Mouse (Mus musculus): ENCODE measurements around the gene Osbpl7. TPM values are rescaled to one million over a fixed set of nuclear protein-coding genes. Genes with fewer than 3 reads are reported as not detected.

Osbpl7 gene
- polyA plus RNA-seq, 1 experiment, result 9.1 TPM

DNA sequence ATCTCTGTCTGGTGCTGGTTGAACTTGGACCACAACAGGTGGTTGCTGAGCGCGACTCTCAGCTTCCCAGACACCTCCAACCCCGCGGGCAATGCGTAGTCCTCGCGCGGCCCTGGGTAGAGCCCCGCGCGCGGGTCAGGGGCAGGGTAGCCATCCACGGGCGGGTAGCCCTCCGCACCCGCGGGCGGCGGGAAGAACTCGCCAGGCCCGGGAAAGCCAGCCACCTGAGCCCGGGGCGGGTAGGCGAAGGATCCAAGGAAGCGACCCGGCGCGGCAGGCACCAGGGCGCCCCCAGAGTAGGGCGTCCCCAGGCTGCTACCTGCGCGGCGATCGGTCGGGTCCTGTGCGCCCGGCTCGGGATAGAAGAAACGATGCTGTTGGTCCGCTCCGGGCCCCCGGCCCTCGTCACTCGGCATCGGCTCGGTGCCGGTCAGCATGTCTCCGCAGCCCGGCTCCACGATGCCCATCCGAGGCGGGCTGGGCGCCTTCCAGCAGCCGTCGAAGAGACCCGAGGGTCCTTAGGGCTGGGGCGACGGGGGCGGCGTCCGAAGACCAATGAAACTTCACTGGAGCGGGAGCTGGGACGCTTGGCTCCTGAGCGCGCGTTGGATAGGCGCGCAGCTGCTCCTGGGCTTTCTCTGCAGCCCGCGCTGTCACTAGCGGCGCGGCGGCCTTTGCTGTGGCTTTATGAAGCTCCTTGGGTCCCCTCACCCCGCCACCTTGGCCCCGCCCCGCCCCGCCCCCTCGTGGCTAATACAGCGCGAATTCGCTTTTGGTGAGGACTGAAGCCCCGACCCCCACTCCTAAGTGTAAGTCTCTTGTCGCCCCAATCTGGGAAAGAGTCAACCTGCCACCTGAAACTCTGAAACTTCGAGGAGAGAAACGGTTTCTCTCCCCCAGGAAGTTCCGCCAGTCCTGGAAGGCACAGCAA, 64.5 kb downstream of the Osbpl7 start, which contains the start of gene Tbx21:
Tbx21 (minus strand) TSS at position 661 of the 931 bp plus-strand sequence.
- TF ChIP-seq EP300 (IDR thresholded peaks at IDR 0.05; ENCODE audit: insufficient read depth, low read depth, low read length), result no peak
- TF ChIP-seq CTCF (IDR thresholded peaks at IDR 0.05; ENCODE audit: low read depth, low read length), result no peak
- TF ChIP-seq POLR2A (IDR thresholded peaks at IDR 0.05; ENCODE audit: insufficient read depth, low read length), result no peak

DNA sequence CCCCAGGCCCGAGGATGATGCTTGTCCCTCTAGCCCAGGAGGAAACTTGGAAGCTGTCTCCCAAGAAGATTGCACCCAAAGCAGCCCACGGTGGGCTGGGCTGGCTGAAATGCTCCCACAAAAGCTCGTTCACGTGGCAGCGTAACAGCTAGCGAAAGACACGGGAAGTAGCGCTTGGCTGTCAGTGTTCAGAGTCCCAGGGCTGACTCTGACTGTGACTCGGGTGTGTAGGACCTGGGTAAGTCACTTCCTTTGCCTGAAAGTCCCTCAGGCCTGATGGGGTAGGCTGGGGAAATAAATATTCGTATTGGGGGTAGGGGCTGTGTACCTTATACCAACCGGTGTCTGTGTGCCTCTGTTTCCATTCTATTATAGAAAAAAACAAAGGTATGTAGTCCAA, 65.4 kb downstream of the Osbpl7 start:
- H3K27ac ChIP-seq (ENCODE audit: insufficient read depth, low read length), result no peak overlapping the region
- H3K4me3 ChIP-seq (ENCODE audit: low read depth, low read length), result no peak overlapping the region
- no peak overlapping the region for H3K9ac ChIP-seq (ENCODE audit: low read depth, poor library complexity, severe bottlenecking)
- TF ChIP-seq POLR2A (IDR thresholded peaks at IDR 0.05; ENCODE audit: insufficient read depth, low read length), result no peak
- TF ChIP-seq CTCF (IDR thresholded peaks at IDR 0.05; ENCODE audit: low read depth, low read length), result no peak
- TF ChIP-seq EP300 (IDR thresholded peaks at IDR 0.05; ENCODE audit: insufficient read depth, low read depth, low read length), result no peak
- peaks cover 17% of the 10 kb centered on the region for H3K27me3 ChIP-seq (ENCODE audit: control insufficient read depth, insufficient read depth, low read length, poor library complexity, severe bottlenecking)
- H3K36me3 ChIP-seq (ENCODE audit: control insufficient read depth, insufficient read depth, low read length, poor library complexity, severe bottlenecking), result no peaks in the 10 kb centered on the region
- H3K9me3 ChIP-seq (replicated peaks; ENCODE audit: control insufficient read depth, insufficient read depth, low read length, poor library complexity, severe bottlenecking), result no peaks in the 10 kb centered on the region
- H3K4me1 ChIP-seq (ENCODE audit: control insufficient read depth, insufficient read depth, low read length), result no peaks in the 10 kb centered on the region

More for the DNA sequence above, 64.5 kb downstream of the Osbpl7 start, which contains the start of gene Tbx21:
- H3K36me3 ChIP-seq (ENCODE audit: control insufficient read depth, insufficient read depth, low read length, poor library complexity, severe bottlenecking), result no peaks in the 10 kb centered on the region
- peak within 1 kb of the TSS; percentile 71 for H3K4me3 ChIP-seq (ENCODE audit: low read depth, low read length)
- H3K27ac ChIP-seq (ENCODE audit: insufficient read depth, low read length), result no peak within 1 kb of the TSS
- peaks cover 17% of the 10 kb centered on the region for H3K27me3 ChIP-seq (ENCODE audit: control insufficient read depth, insufficient read depth, low read length, poor library complexity, severe bottlenecking)
- no peaks in the 10 kb centered on the region for H3K4me1 ChIP-seq (ENCODE audit: control insufficient read depth, insufficient read depth, low read length)
- H3K9me3 ChIP-seq (replicated peaks; ENCODE audit: control insufficient read depth, insufficient read depth, low read length, poor library complexity, severe bottlenecking), result no peaks in the 10 kb centered on the region
- peak within 1 kb of the TSS; percentile 64 for H3K9ac ChIP-seq (ENCODE audit: low read depth, poor library complexity, severe bottlenecking)

Other genes starting within 250 kb of the Osbpl7 start
- 181 and 194 TPM in 2 replicates for gene Nfe2l1, start 220.7 kb upstream of the Osbpl7 start, polyA plus RNA-seq (2011; ENCODE audit: insufficient read depth, insufficient read length, low read depth, missing spikeins)
- 23.9 and 26.2 TPM in 2 replicates for gene Copz2, start 200.8 kb upstream of the Osbpl7 start, polyA plus RNA-seq (2011; ENCODE audit: insufficient read depth, insufficient read length, low read depth, missing spikeins)
- gene Cdk5rap3, start 134.1 kb upstream of the Osbpl7 start, polyA plus RNA-seq (2011; ENCODE audit: insufficient read depth, insufficient read length, low read depth, missing spikeins), result 93.3 and 109 TPM in 2 replicates
- gene Prr15l, start 122.5 kb upstream of the Osbpl7 start, polyA plus RNA-seq (2011; ENCODE audit: insufficient read depth, insufficient read length, low read depth, missing spikeins), result 10.9 and 11.1 TPM in 2 replicates
- gene Pnpo, start 106.6 kb upstream of the Osbpl7 start, polyA plus RNA-seq (2011; ENCODE audit: insufficient read depth, insufficient read length, low read depth, missing spikeins), result 23.6 and 24.1 TPM in 2 replicates
- 29.0 and 30.5 TPM in 2 replicates for gene Sp2, start 67.7 kb upstream of the Osbpl7 start, polyA plus RNA-seq (2011; ENCODE audit: insufficient read depth, insufficient read length, low read depth, missing spikeins)
- 12.4 and 13.5 TPM in 2 replicates for gene Sp6, start 37.2 kb upstream of the Osbpl7 start, polyA plus RNA-seq (2011; ENCODE audit: insufficient read depth, insufficient read length, low read depth, missing spikeins)
- 6.8 and 7.4 TPM in 2 replicates for gene Scrn2, start 20.7 kb upstream of the Osbpl7 start, polyA plus RNA-seq (2011; ENCODE audit: insufficient read depth, insufficient read length, low read depth, missing spikeins)
- gene Lrrc46, start 9.2 kb upstream of the Osbpl7 start, polyA plus RNA-seq (2011; ENCODE audit: insufficient read depth, insufficient read length, low read depth, missing spikeins), result 1.5 and 2.4 TPM in 2 replicates
- gene Mrpl10, start 9.1 kb upstream of the Osbpl7 start, polyA plus RNA-seq (2011; ENCODE audit: insufficient read depth, insufficient read length, low read depth, missing spikeins), result 62.6 and 67.1 TPM in 2 replicates
- 0.24 TPM in 1 of 2 replicates, not detected in the other for gene Tbx21, start 64.7 kb downstream of the Osbpl7 start, polyA plus RNA-seq (2011; ENCODE audit: insufficient read depth, insufficient read length, low read depth, missing spikeins)
- 5.4 and 6.1 TPM in 2 replicates for gene Tbkbp1, start 100.9 kb downstream of the Osbpl7 start, polyA plus RNA-seq (2011; ENCODE audit: insufficient read depth, insufficient read length, low read depth, missing spikeins)
- 316 and 345 TPM in 2 replicates for gene Kpnb1, start 137.3 kb downstream of the Osbpl7 start, polyA plus RNA-seq (2011; ENCODE audit: insufficient read depth, insufficient read length, low read depth, missing spikeins)
- gene Npepps, start 230.0 kb downstream of the Osbpl7 start, polyA plus RNA-seq (2011; ENCODE audit: insufficient read depth, insufficient read length, low read depth, missing spikeins), result 213 and 223 TPM in 2 replicates